Mouse (Mus musculus) limb, embryonic 10.5 days (tissue): ENCODE results near the gene Ttll5. TPM values are rescaled to one million over a fixed set of nuclear protein-coding genes. Genes with fewer than 3 reads are reported as not detected.

Source experiments
- DNase-seq: peaks from one replicate; pipeline ENCODE4 v3.0.0-alpha.2; 2017; ENCODE audit warnings: low spot score
- H3K27ac ChIP-seq: fragments of 300-500 bp; sonication (generic); 2 replicates; pipeline ENCODE4 v1.5.1; 2016; ENCODE audit warnings: mild to moderate bottlenecking
- H3K27me3 ChIP-seq: fragments of 300-500 bp; sonication (generic); 2 replicates; pipeline ENCODE4 v1.6.1; 2016; ENCODE audit warnings: low read depth, mild to moderate bottlenecking; ENCODE audit not compliant: poor library complexity, severe bottlenecking
- H3K36me3 ChIP-seq: fragments of 300-500 bp; sonication (generic); 2 replicates; pipeline ENCODE4 v1.6.1; 2016; ENCODE audit warnings: mild to moderate bottlenecking, moderate library complexity
- H3K4me1 ChIP-seq: fragments of 300-500 bp; sonication (generic); 2 replicates; pipeline ENCODE4 v1.6.1; 2016
- H3K4me3 ChIP-seq: fragments of 300-500 bp; sonication (generic); 2 replicates; pipeline ENCODE4 v1.5.1; 2016; ENCODE audit warnings: mild to moderate bottlenecking, moderate library complexity
- H3K9me3 ChIP-seq: fragments of 300-500 bp; sonication (generic); replicated peaks from 2 replicates; pipeline ENCODE4 v1.6.1; 2016; ENCODE audit warnings: mild to moderate bottlenecking
- WGBS: fragments of 180-500 bp; shearing (Covaris S2); methylation state at CpG from one replicate; pipeline ENCODE4 v1.1.7; 2016; 5-methylcytosine and 5-hydroxymethylcytosine counted together
- polyA plus RNA-seq: library from polyadenylated mRNA; unstranded; fragments of >200 nt; fragmentation: Nextera tagmentation; extraction: Ambion mirVana; gene quantifications from 2 replicates; pipeline ENCODE4 v1.2.1, GENCODE M21; 2016

The Ttll5 gene
- polyA plus RNA-seq, 1 experiment from 2014 or later, result 22.4 TPM

GRCm38 (mm10) chr12:86106086-86106485, 281.6 kb downstream of the Ttll5 start:
- no peaks in the 10 kb centered on the region for H3K9me3 ChIP-seq
- no peak overlapping the region for H3K4me3 ChIP-seq
- H3K4me1 ChIP-seq, result peaks cover 3% of the 10 kb centered on the region; the same call in 1 of the 2 replicates
- WGBS, result 94% methylated on average over 9 of the region's 9 CpGs
- H3K27ac ChIP-seq, result no peak overlapping the region
- H3K36me3 ChIP-seq, result no peaks in the 10 kb centered on the region
- DNase-seq, result no peak
- no peaks in the 10 kb centered on the region for H3K27me3 ChIP-seq

- H3K27me3 ChIP-seq, result no peaks in the 10 kb centered on the region
- no peak for DNase-seq
- no peak overlapping the region for H3K27ac ChIP-seq
- H3K4me3 ChIP-seq, result no peak overlapping the region
- 81% methylated on average over 7 of the region's 7 CpGs for whole genome bisulfite sequencing
- peaks cover 3% of the 10 kb centered on the region; the same call in 1 of the 2 replicates for H3K4me1 ChIP-seq
- no peaks in the 10 kb centered on the region for H3K9me3 ChIP-seq
- peaks cover 5% of the 10 kb centered on the region; the same call in 1 of the 2 replicates for H3K36me3 ChIP-seq
These were observed 283.2 kb downstream of the Ttll5 start for GRCm38 (mm10) chr12:86107645-86108044.

GRCm38 (mm10) chr12:86109531-86109930, 285.1 kb downstream of the Ttll5 start:
- WGBS, result 90% methylated on average over 4 of the region's 4 CpGs
- Histone ChIP-seq H3K4me1 (peaks cover 3% of the 10 kb centered on the region; the same call in 1 of the 2 replicates), H3K9me3 (no peaks in the 10 kb centered on the region), H3K4me3 (no peak overlapping the region), H3K36me3 (peaks cover 5% of the 10 kb centered on the region; the same call in 1 of the 2 replicates), H3K27ac (no peak overlapping the region), H3K27me3 (no peaks in the 10 kb centered on the region)
- no peak for DNase-seq

GRCm38 (mm10) chr12:86110637-86111036, 286.2 kb downstream of the Ttll5 start:
- H3K4me3 ChIP-seq, result no peak overlapping the region
- no peaks in the 10 kb centered on the region for H3K9me3 ChIP-seq
- no peak overlapping the region for H3K27ac ChIP-seq
- DNase-seq, result no peak
- H3K4me1 ChIP-seq, result peaks cover 3% of the 10 kb centered on the region; the same call in 1 of the 2 replicates
- WGBS, result 97% methylated on average over 2 of the region's 2 CpGs
- peaks cover 5% of the 10 kb centered on the region; the same call in 1 of the 2 replicates for H3K36me3 ChIP-seq
- H3K27me3 ChIP-seq, result no peaks in the 10 kb centered on the region

Other genes starting within 250 kb of the Ttll5 start
- gene Jdp2, start 225.6 kb upstream of the Ttll5 start, polyA plus RNA-seq, result not detected in 2 replicates
- 0.74 and 1.5 TPM in 2 replicates for gene Batf, start 138.0 kb upstream of the Ttll5 start, polyA plus RNA-seq
- gene Flvcr2, start 78.1 kb upstream of the Ttll5 start, polyA plus RNA-seq, result 0.41 and 0.93 TPM in 2 replicates
- 109 and 112 TPM in 2 replicates for gene Erg28, start 109 bp upstream of the Ttll5 start, polyA plus RNA-seq